Mouse (Mus musculus) heart, postnatal 0 days (tissue): ENCODE data around the gene 2310011J03Rik. TPM values are rescaled to one million over a fixed set of nuclear protein-coding genes. Genes with fewer than 3 reads are reported as not detected.
"Not testable (repeated sequence)": the region's sequence is repeated elsewhere in the genome, so short reads cannot be mapped to it uniquely, and the experiment has no call there.

Experiments used
- ATAC-seq: fragments of 200-750 bp; cut with Nextera tagmentation; 2 replicates; pipeline ENCODE4 v1.8.0; 2017; ENCODE audit warnings: low read depth, moderate number of reproducible peaks, moderate library complexity; ENCODE audit not compliant: insufficient read depth
- DNase-seq: peaks from one replicate; pipeline ENCODE4 v3.0.0-alpha.2; 2016; ENCODE audit warnings: low spot score
- H3K27ac ChIP-seq: fragments of 300-500 bp; sonication (generic); 2 replicates; pipeline ENCODE4 v1.5.1; 2014; ENCODE audit warnings: low read depth, mild to moderate bottlenecking
- H3K27me3 ChIP-seq: fragments of 300-500 bp; sonication (generic); 2 replicates; pipeline ENCODE4 v1.6.1; 2014; ENCODE audit warnings: low read length, mixed read lengths; ENCODE audit not compliant: control insufficient read depth, insufficient read depth
- H3K36me3 ChIP-seq: fragments of 300-500 bp; sonication (generic); replicated peaks from 2 replicates; pipeline ENCODE4 v1.6.1; 2014; ENCODE audit warnings: low read length, mixed read lengths; ENCODE audit not compliant: control insufficient read depth, insufficient read depth
- H3K4me1 ChIP-seq: fragments of 300-500 bp; sonication (generic); 2 replicates; pipeline ENCODE4 v1.6.1; 2014; ENCODE audit warnings: antibody characterized with exemption; ENCODE audit not compliant: control insufficient read depth, insufficient read depth
- H3K4me2 ChIP-seq: fragments of 300-500 bp; sonication (generic); 2 replicates; pipeline ENCODE4 v1.6.1; 2014; ENCODE audit warnings: low read depth, mild to moderate bottlenecking, low read length, moderate library complexity
- H3K4me3 ChIP-seq: fragments of 300-500 bp; sonication (generic); 2 replicates; pipeline ENCODE4 v1.5.1; 2014; ENCODE audit warnings: low read depth, low read length
- H3K9ac ChIP-seq: fragments of 300-500 bp; sonication (generic); replicated peaks from 2 replicates; pipeline ENCODE4 v1.6.1; 2014; ENCODE audit warnings: low read depth, low read length, mixed read lengths
- H3K9me3 ChIP-seq: fragments of 300-500 bp; sonication (generic); replicated peaks from 2 replicates; pipeline ENCODE4 v1.6.1; 2016; ENCODE audit warnings: low read length; ENCODE audit not compliant: control insufficient read depth
- CTCF ChIP-seq: IDR thresholded peaks from 2 replicates; pipeline ENCODE4 v1.5.1; 2016; ENCODE audit warnings: antibody characterized with exemption, control low read depth, low read depth
- EP300 ChIP-seq: IDR thresholded peaks from 2 replicates; pipeline ENCODE4 v1.6.1; 2016; ENCODE audit warnings: antibody characterized with exemption, low read depth
- WGBS: fragments of 180-500 bp; shearing (Covaris S2); extraction: QIAGEN DNeasy Blood & Tissue Kit; methylation state at CpG from one replicate; pipeline ENCODE4 v1.1.7; 2014; 5-methylcytosine and 5-hydroxymethylcytosine counted together
- polyA plus RNA-seq: library from polyadenylated mRNA; unstranded; fragments of >200 nt; fragmentation: Nextera tagmentation; extraction: Ambion mirVana; gene quantifications from 2 replicates; pipeline ENCODE4 v1.2.1, GENCODE M21; 2015
- total RNA-seq: library from RNA; depleted of rRNA; stranded (reverse); fragments of >200 nt; gene quantifications from 2 replicates; pipeline ENCODE4 v1.2.3, GENCODE M21; 2014; ENCODE audit warnings: low replicate concordance

Gene 2310011J03Rik
- total and polyA plus RNA-seq, 2 experiments from 2014 or later = 13.5 to 37.4 TPM

GRCm38 (mm10) chr10:80347514-80347967 is 27.2 kb upstream of the 2310011J03Rik start:
- WGBS = 7% methylated on average over 17 of the region's 17 CpGs
- peaks cover 33% of the 10 kb centered on the region for H3K4me1 ChIP-seq
- DNase-seq (peak; percentile 5), ATAC-seq (no peak)
- H3K27me3 ChIP-seq = peaks cover 63% of the 10 kb centered on the region
- peak overlapping the region; percentile 46 for H3K27ac ChIP-seq
- no peaks in the 10 kb centered on the region for H3K36me3 ChIP-seq
- no peaks in the 10 kb centered on the region for H3K9me3 ChIP-seq
- H3K4me2 ChIP-seq = peak overlapping the region; percentile 85
- no peak for TF ChIP-seq EP300
- peak overlapping the region; percentile 59 for H3K4me3 ChIP-seq
- H3K9ac ChIP-seq = peak overlapping the region; percentile 62

- not testable (repeated sequence) for DNase-seq, H3K27ac ChIP-seq, H3K36me3 ChIP-seq, H3K9ac ChIP-seq, H3K4me3 ChIP-seq, H3K9me3 ChIP-seq, H3K4me2 ChIP-seq, ATAC-seq
- Histone ChIP-seq H3K4me1 (peaks cover 33% of the 10 kb centered on the region), H3K27me3 (peaks cover 67% of the 10 kb centered on the region)
- 85% methylated on average over 5 of the region's 6 CpGs for WGBS
Measured at GRCm38 (mm10) chr10:80345929-80346328, 25.6 kb upstream of the 2310011J03Rik start.

GRCm38 (mm10) chr10:80345122-80345521 is 24.8 kb upstream of the 2310011J03Rik start:
- TF ChIP-seq EP300 (no peak), CTCF (no peak)
- no peak for ATAC-seq
- peak; percentile 2 for DNase-seq
- WGBS = 19% methylated on average over 16 of the region's 16 CpGs
- H3K4me3 ChIP-seq = no peak overlapping the region
- H3K36me3 ChIP-seq = no peaks in the 10 kb centered on the region
- H3K27me3 ChIP-seq = peaks cover 71% of the 10 kb centered on the region
- no peak overlapping the region for H3K27ac ChIP-seq
- H3K4me2 ChIP-seq = peak overlapping the region; percentile 13; the same call in 1 of the 2 replicates
- H3K9me3 ChIP-seq = no peaks in the 10 kb centered on the region
- peaks cover 33% of the 10 kb centered on the region for H3K4me1 ChIP-seq
- no peak overlapping the region for H3K9ac ChIP-seq

GRCm38 (mm10) chr10:80344131-80344661 is 23.9 kb upstream of the 2310011J03Rik start:
- peaks cover 62% of the 10 kb centered on the region for H3K27me3 ChIP-seq
- ATAC-seq = no peak
- no peaks in the 10 kb centered on the region for H3K9me3 ChIP-seq
- TF ChIP-seq EP300 (no peak), CTCF (no peak)
- no peaks in the 10 kb centered on the region for H3K36me3 ChIP-seq
- H3K4me2 ChIP-seq = no peak overlapping the region
- no peak overlapping the region for H3K9ac ChIP-seq
- H3K27ac ChIP-seq = no peak overlapping the region
- H3K4me3 ChIP-seq = no peak overlapping the region
- peak; percentile 20 for DNase-seq
- H3K4me1 ChIP-seq = peaks cover 33% of the 10 kb centered on the region
- WGBS = 20% methylated on average over 9 of the region's 9 CpGs

GRCm38 (mm10) chr10:80343425-80343895 is 23.1 kb upstream of the 2310011J03Rik start:
- no peak for TF ChIP-seq EP300
- TF ChIP-seq CTCF = no peak
- Histone ChIP-seq H3K4me3 (peak overlapping the region; percentile 16; the same call in 1 of the 2 replicates), H3K9ac (no peak overlapping the region), H3K36me3 (no peaks in the 10 kb centered on the region), H3K27me3 (peaks cover 56% of the 10 kb centered on the region), H3K9me3 (no peaks in the 10 kb centered on the region), H3K4me1 (peaks cover 29% of the 10 kb centered on the region), H3K4me2 (peak overlapping the region; percentile 41; the same call in 1 of the 2 replicates), H3K27ac (no peak overlapping the region)
- ATAC-seq = no peak
- WGBS = 54% methylated on average over 13 of the region's 13 CpGs
- DNase-seq = no peak
